Mouse (Mus musculus) forebrain, embryonic 12.5 days (tissue): ENCODE data around the gene Tmem229b. TPM values are rescaled to one million over a fixed set of nuclear protein-coding genes. Genes with fewer than 3 reads are reported as not detected.

Source experiments
- ATAC-seq: fragments of 200-750 bp; cut with Nextera tagmentation; 2 replicates; pipeline ENCODE4 v1.8.0; 2017; ENCODE audit warnings: moderate TSS enrichment; ENCODE audit not compliant: low FRiP score
- H3K27ac ChIP-seq: fragments of 300-500 bp; sonication (generic); 2 replicates; pipeline ENCODE4 v1.5.1; 2016; ENCODE audit warnings: mild to moderate bottlenecking
- H3K27me3 ChIP-seq: fragments of 300-500 bp; sonication (generic); 2 replicates; pipeline ENCODE4 v1.6.1; 2016; ENCODE audit warnings: mild to moderate bottlenecking
- H3K36me3 ChIP-seq: fragments of 300-500 bp; sonication (generic); replicated peaks from 2 replicates; pipeline ENCODE4 v1.6.1; 2016; ENCODE audit warnings: mild to moderate bottlenecking
- H3K4me1 ChIP-seq: fragments of 300-500 bp; sonication (generic); 2 replicates; pipeline ENCODE4 v1.6.1; 2016
- H3K4me2 ChIP-seq: fragments of 300-500 bp; sonication (generic); 2 replicates; pipeline ENCODE4 v1.6.1; 2016; ENCODE audit warnings: mild to moderate bottlenecking, moderate library complexity
- H3K4me3 ChIP-seq: fragments of 300-500 bp; sonication (generic); replicated peaks from 2 replicates; pipeline ENCODE4 v1.5.1; 2016; ENCODE audit warnings: mild to moderate bottlenecking
- H3K9ac ChIP-seq: fragments of 300-500 bp; sonication (generic); 2 replicates; pipeline ENCODE4 v1.6.1; 2016; ENCODE audit warnings: mild to moderate bottlenecking
- H3K9me3 ChIP-seq: fragments of 300-500 bp; sonication (generic); 2 replicates; pipeline ENCODE4 v1.6.1; 2016
- WGBS: fragments of 180-500 bp; shearing (Covaris S2); methylation state at CpG from one replicate; pipeline ENCODE4 v1.1.7; 2016; 5-methylcytosine and 5-hydroxymethylcytosine counted together
- polyA plus RNA-seq: library from polyadenylated mRNA; unstranded; fragments of >200 nt; fragmentation: Nextera tagmentation; extraction: Ambion mirVana; gene quantifications from 2 replicates; pipeline ENCODE4 v1.2.1, GENCODE M21; 2016

Gene Tmem229b
- 16.7 and 18.4 TPM in 2 replicates for polyA plus RNA-seq

DNA sequence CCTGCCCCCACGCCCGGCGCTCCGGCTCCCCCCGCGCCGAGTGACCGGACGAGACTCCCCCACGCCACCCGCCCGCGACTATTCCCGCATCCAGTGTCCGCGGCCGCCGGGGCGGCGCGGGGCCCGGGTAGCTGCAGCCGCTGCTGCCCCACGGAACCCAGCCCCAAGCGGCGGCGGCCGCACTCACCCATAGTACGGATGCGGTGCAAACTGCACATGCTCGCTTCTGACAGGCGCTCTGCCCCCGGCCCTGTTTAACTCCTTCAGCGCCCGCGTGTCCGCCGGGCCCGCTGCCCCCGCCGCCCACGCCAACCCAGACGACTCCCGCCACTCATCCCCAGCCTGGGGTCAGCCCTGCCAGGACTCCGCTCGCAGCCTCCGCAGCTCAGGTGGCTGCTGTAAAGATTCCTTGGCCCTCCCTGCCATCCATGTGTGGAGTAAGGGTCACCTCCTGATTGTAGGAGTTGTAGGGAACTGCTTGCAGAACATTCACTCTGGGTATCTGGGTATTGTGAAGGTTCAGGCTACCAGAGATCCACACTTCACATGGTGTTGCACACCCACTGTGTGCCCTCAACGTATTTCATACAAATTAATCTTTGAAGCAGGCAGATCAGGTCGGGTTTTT is at the start of gene Tmem229b:
TSS of gene Tmem229b (minus strand) at position 502 of the 628 bp plus-strand sequence.
- peak within 1 kb of the TSS; percentile 90 for H3K9ac ChIP-seq
- no peaks in the 10 kb centered on the region for H3K9me3 ChIP-seq
- 2% methylated on average over 46 of the region's 49 CpGs for WGBS
- ATAC-seq = peak; percentile 95
- H3K27me3 ChIP-seq = peaks cover 13% of the 10 kb centered on the region; the same call in 1 of the 2 replicates
- H3K36me3 ChIP-seq = no peaks in the 10 kb centered on the region
- peaks cover 7% of the 10 kb centered on the region for H3K4me1 ChIP-seq
- H3K27ac ChIP-seq = peak within 1 kb of the TSS; percentile 79
- peak within 1 kb of the TSS; percentile 93 for H3K4me3 ChIP-seq
- H3K4me2 ChIP-seq = peak within 1 kb of the TSS; percentile 65

DNA sequence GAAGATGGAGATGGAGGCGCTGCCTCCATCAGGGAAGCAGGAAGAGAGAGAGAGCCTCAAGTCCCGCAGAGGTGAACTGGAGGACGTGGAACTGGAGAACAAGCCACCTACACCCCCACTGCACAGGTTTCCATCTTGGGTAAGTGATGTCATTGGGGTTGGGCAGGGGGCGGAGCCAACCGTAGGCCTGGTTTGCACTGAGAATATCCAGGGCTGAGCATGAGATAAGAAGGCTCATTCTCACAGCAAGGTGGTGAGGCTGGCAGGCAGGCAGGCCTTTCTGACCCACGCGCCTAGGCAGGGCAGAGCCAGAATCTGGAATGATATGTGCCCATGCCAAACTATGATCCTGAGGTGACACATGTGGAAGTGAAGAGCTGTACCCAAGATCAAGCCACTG is 47.8 kb upstream of the Tmem229b start:
- no peak overlapping the region for H3K4me2 ChIP-seq
- H3K4me1 ChIP-seq = no peaks in the 10 kb centered on the region
- peaks cover 26% of the 10 kb centered on the region for H3K36me3 ChIP-seq
- no peaks in the 10 kb centered on the region for H3K27me3 ChIP-seq
- WGBS = 92% methylated on average over 7 of the region's 7 CpGs
- no peak for ATAC-seq
- no peak overlapping the region for H3K9ac ChIP-seq
- no peak overlapping the region for H3K4me3 ChIP-seq
- H3K27ac ChIP-seq = no peak overlapping the region
- H3K9me3 ChIP-seq = no peaks in the 10 kb centered on the region

DNA sequence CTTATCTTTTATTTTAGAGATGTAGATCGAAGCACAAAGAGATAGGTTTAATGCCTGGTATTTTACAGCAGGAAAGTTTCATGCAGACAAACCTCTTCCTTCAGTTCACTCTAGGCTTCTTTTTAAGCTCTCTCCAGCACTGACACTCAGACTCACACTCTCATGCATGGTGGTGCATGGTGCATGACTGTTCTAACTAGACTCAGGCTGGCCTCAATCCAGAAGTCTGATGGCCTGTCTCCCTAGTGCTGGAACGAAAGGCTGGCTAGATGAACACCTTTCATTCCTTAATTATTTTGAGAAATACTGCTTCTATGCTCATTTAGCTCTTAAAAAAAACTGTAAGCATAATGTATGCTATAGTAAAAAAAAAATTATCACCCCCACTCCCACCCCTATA is 44.6 kb upstream of the Tmem229b start:
- Histone ChIP-seq H3K9me3 (no peaks in the 10 kb centered on the region), H3K27me3 (no peaks in the 10 kb centered on the region), H3K27ac (no peak overlapping the region), H3K4me3 (no peak overlapping the region), H3K9ac (no peak overlapping the region), H3K4me2 (no peak overlapping the region), H3K36me3 (peaks cover 30% of the 10 kb centered on the region), H3K4me1 (no peaks in the 10 kb centered on the region)
- ATAC-seq = no peak
- 86% methylated on average over 2 of the region's 2 CpGs for WGBS

DNA sequence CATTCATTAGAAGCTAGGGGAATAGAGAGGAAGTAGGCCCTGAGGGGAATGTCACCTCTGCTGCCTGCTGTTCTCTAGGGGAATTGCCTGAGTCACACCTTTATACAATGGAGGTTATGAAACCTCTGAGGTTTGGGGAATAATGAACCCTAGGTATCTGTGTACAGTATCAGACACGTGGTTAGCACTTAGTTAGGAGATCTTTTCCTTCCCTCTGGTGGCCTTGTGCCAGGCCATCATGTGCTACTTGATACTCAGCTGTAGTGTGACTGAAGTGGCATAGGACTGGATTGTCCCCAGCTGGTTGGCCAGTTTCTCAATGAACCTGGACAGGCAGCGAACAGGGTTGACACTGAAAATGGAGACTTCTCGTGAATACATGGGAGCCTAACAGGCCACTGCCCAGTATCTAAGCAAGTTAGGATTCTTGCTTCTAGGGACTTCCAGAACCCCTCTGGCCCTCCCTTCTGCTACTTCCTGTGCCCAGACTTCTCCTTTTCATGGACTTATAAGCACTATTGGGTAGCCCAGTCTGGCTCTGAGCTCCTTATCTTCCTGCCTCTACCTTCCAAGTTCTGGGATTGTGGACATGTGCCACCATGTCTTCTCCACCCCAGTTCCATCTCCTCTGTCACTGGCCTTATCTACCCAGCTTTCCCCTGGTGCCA is 43.3 kb upstream of the Tmem229b start:
- H3K27me3 ChIP-seq = no peaks in the 10 kb centered on the region
- H3K4me3 ChIP-seq = no peak overlapping the region
- H3K36me3 ChIP-seq = peaks cover 36% of the 10 kb centered on the region
- no peaks in the 10 kb centered on the region for H3K9me3 ChIP-seq
- no peaks in the 10 kb centered on the region for H3K4me1 ChIP-seq
- no peak for ATAC-seq
- H3K27ac ChIP-seq = no peak overlapping the region
- no peak overlapping the region for H3K4me2 ChIP-seq
- H3K9ac ChIP-seq = no peak overlapping the region
- WGBS = 86% methylated on average over 3 of the region's 3 CpGs

DNA sequence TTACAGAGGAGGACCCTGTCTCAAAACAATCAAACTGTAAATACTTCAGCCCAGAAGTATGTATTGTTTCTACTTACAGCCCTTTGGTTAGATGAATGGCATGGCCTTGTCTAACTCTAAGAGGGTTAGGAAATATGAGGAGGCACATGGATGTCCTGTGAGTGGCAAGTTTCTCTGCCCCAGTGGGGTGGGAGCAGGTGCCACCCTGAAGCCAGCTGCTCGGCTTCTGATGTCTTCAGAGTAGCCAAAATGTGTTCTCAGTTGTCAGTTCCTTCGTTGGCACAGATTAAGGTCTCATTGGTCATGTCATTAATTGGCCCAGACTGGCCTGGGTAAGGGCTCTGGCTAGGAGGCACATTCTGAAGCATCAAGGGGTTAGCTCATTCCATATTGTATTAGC is 42.4 kb upstream of the Tmem229b start:
- Histone ChIP-seq H3K4me1 (no peaks in the 10 kb centered on the region), H3K27ac (no peak overlapping the region), H3K27me3 (no peaks in the 10 kb centered on the region), H3K36me3 (peaks cover 35% of the 10 kb centered on the region), H3K9me3 (no peaks in the 10 kb centered on the region), H3K4me2 (no peak overlapping the region), H3K4me3 (no peak overlapping the region), H3K9ac (no peak overlapping the region)
- 72% methylated on average over 2 of the region's 2 CpGs for WGBS
- ATAC-seq = no peak

DNA sequence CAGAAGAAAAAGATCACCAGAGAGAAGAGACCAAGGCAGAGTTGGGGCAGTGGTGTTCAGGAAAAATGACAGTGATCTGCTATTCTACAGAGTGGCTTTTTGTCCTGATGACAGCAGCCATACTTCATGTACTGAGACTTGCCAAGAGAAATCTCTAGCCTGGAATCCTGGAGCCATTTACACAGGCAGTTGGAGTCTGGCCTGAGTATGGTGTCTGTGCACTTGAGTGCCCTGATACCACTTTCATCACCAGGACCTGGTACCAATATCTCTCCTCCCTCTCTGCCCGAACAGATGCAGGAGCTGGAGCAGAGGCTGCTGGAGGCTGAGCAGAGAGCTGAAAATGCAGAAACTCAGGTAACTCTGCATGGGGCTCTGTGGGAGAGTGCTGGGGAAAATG is 41.5 kb upstream of the Tmem229b start:
- Histone ChIP-seq H3K4me1 (no peaks in the 10 kb centered on the region), H3K27ac (no peak overlapping the region), H3K4me2 (no peak overlapping the region), H3K36me3 (peaks cover 35% of the 10 kb centered on the region), H3K4me3 (no peak overlapping the region), H3K9me3 (no peaks in the 10 kb centered on the region), H3K27me3 (no peaks in the 10 kb centered on the region), H3K9ac (no peak overlapping the region)
- ATAC-seq = no peak
- WGBS = 94% methylated on average over 1 of the region's 1 CpGs

DNA sequence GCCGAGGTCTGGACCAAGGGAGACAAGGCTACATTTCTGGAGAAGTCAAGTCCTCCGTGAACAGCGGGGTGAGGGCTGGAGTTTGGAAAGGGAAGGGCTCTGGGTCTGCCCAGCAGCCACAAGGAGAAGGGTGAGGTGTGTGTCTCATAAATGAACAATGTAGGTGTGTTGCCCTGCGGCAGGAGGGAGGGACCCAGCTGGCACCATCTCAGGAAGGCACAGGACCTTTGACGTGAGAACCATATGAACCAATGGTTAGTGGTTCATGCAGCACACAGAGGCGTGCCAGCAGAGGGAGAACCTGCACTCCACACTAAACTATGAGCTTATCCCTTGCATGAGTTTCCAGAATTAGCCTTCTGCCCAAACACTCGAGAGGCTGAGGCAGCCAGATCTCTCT is 39.8 kb upstream of the Tmem229b start:
- H3K36me3 ChIP-seq = peaks cover 35% of the 10 kb centered on the region
- H3K9ac ChIP-seq = no peak overlapping the region
- H3K4me1 ChIP-seq = no peaks in the 10 kb centered on the region
- no peak overlapping the region for H3K27ac ChIP-seq
- no peak overlapping the region for H3K4me3 ChIP-seq
- no peak overlapping the region for H3K4me2 ChIP-seq
- ATAC-seq = no peak
- no peaks in the 10 kb centered on the region for H3K27me3 ChIP-seq
- H3K9me3 ChIP-seq = no peaks in the 10 kb centered on the region
- 92% methylated on average over 7 of the region's 7 CpGs for WGBS

DNA sequence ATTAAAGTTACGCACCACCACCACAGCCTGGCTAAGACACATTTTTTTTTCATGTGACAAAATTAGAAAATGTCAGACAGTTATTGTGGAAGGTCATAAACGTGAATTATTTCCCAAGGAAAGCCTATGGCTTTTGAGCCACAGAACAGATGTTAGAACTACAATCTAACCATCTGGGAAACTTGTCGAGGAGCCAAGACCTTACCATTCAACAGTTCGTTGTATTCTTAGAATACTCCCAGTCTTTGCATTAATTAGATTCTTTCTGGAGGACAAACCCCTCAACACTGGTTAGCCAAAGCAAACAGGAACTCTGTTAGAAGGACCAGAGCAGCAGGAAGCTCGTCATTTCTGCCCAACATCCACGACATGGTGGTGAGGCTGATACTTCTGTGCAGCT is 38.7 kb upstream of the Tmem229b start:
- ATAC-seq = no peak
- Histone ChIP-seq H3K27me3 (no peaks in the 10 kb centered on the region), H3K36me3 (peaks cover 43% of the 10 kb centered on the region), H3K4me1 (no peaks in the 10 kb centered on the region), H3K27ac (no peak overlapping the region), H3K9me3 (no peaks in the 10 kb centered on the region), H3K4me2 (no peak overlapping the region), H3K4me3 (no peak overlapping the region), H3K9ac (no peak overlapping the region)
- WGBS = 83% methylated on average over 6 of the region's 6 CpGs

DNA sequence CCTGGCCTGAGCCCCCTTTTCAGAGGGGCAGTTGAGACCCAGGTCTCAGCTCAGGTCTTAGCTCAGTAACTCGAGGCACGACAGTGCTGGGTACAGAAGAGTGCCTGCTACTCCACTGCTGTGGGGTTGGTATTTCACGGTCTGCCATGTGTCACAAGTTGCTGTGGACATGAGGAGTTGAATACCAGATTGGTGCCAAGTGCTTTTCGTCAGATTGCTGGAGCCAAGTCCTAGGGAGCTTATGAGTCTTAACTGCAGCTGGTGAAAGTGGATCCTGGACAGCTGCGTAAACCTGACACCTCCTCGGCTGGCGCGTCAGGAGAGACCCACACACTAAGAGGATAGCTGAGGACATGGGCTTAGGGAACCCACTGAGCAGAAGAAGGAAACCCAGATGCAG is 37.2 kb upstream of the Tmem229b start:
- Histone ChIP-seq H3K4me1 (no peaks in the 10 kb centered on the region), H3K4me2 (no peak overlapping the region), H3K27me3 (no peaks in the 10 kb centered on the region), H3K27ac (no peak overlapping the region), H3K9ac (no peak overlapping the region), H3K4me3 (no peak overlapping the region), H3K9me3 (no peaks in the 10 kb centered on the region), H3K36me3 (peaks cover 34% of the 10 kb centered on the region)
- WGBS = 88% methylated on average over 8 of the region's 8 CpGs
- ATAC-seq = no peak

DNA sequence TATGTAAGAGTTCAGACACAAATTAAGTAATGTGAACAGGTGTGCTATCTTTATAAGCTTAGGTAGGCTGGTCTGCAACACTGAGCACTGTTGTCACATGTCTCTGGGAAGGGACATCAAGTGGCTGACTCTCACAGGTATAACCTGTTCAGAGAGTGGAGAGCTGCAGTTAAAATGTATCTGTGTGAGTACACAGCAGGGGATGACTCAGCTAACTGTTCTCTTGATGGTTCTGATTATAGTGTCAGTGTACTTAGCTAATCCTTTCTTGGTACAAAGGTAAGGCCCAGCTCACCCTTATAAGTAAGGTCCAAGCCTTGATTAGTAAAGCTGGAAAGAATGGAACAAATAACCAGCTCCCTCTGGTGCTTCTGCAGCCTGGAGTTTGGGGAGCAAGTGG is 34.0 kb upstream of the Tmem229b start:
- no peak for ATAC-seq
- Histone ChIP-seq H3K4me2 (no peak overlapping the region), H3K4me1 (no peaks in the 10 kb centered on the region), H3K27ac (no peak overlapping the region), H3K9me3 (no peaks in the 10 kb centered on the region), H3K27me3 (no peaks in the 10 kb centered on the region), H3K36me3 (peaks cover 29% of the 10 kb centered on the region), H3K9ac (no peak overlapping the region), H3K4me3 (no peak overlapping the region)

DNA sequence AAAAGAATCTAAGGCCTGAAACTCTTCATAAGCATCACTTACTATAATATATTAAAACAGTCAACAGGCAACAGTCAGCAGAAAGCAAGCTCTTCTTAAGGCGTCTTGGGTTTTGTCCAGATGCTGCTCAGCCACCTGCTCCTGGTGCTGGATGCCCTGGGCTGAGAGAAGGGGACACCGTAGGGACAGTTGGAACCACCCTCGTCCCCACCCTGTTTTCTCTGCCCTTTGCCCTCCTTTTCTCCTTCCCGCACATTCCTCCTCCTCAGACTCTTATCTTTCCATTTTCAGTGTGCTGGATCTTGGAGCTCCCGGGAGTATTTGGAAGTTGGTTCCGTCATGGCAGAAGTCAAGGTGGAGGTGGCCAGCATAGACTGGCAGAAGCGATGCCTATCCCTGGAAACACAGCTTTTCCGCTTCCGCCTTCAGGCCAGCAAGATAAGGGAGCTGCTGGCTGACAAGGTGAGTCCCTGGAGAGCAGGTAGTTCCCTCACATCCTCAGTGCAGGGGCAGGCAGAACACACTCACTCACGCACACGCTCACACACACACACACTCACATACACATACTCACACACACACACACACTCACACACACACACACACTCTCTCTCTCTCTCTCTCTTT is 32.9 kb upstream of the Tmem229b start:
- Histone ChIP-seq H3K4me1 (no peaks in the 10 kb centered on the region), H3K27ac (no peak overlapping the region), H3K36me3 (peaks cover 19% of the 10 kb centered on the region), H3K9me3 (no peaks in the 10 kb centered on the region), H3K27me3 (no peaks in the 10 kb centered on the region), H3K4me2 (no peak overlapping the region), H3K9ac (no peak overlapping the region), H3K4me3 (no peak overlapping the region)
- 87% methylated on average over 11 of the region's 11 CpGs for WGBS
- no peak for ATAC-seq

DNA sequence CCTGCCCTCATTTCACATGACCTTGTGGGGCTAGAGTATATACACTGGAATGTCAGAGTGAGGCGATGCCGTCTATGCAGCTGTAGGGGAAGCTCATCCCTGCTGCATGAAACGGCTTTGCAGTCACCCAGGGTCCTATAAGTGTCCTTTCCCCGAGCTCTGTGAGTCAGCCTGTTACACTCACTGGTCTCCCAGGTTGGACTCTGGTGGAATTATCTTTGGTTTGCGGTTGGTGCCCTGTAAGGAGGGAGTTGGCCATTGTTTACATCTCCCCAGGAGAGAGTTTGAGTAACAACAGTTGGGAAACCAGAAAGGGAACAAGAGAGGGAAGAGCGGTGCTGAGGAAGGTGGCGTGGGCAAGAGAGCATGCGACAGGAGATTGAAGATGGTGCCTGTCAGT is 32.3 kb upstream of the Tmem229b start:
- no peak overlapping the region for H3K27ac ChIP-seq
- H3K27me3 ChIP-seq = no peaks in the 10 kb centered on the region
- no peak for ATAC-seq
- no peaks in the 10 kb centered on the region for H3K4me1 ChIP-seq
- H3K4me2 ChIP-seq = no peak overlapping the region
- WGBS = 74% methylated on average over 8 of the region's 8 CpGs
- H3K9me3 ChIP-seq = no peaks in the 10 kb centered on the region
- no peak overlapping the region for H3K9ac ChIP-seq
- H3K4me3 ChIP-seq = no peak overlapping the region
- peaks cover 16% of the 10 kb centered on the region; the same call in 1 of the 2 replicates for H3K36me3 ChIP-seq

DNA sequence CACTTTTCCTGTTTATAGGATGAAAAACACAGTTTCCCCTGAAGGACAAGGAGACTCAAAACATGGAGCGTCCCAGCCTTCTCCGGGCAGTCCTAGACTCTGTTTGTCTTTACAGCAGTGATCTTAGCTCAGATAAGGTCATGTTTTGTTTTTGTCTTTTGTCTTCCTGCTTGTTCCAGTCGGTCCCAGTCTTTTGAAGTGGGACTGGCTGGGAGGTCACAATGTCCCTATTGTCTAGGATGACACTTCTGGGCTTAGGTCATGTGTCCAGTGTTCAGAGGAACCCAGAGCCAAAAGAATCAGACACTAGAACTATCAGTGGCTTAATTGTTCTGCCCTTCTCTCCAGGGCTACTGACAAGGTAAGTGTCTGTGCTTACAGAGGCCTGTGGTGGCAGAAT is 27.9 kb upstream of the Tmem229b start:
- Histone ChIP-seq H3K36me3 (0 out of 2 replicates have a peak, but pooled peaks cover under 1% of the 10 kb centered on the region), H3K4me3 (no peak overlapping the region), H3K4me2 (no peak overlapping the region), H3K9me3 (no peaks in the 10 kb centered on the region), H3K9ac (no peak overlapping the region), H3K4me1 (no peaks in the 10 kb centered on the region), H3K27ac (no peak overlapping the region), H3K27me3 (no peaks in the 10 kb centered on the region)
- WGBS = 49% methylated on average over 3 of the region's 3 CpGs
- no peak for ATAC-seq
